Comparison of ENCODE assay signal across 17 mouse cellular contexts in the genomic region with DNA sequence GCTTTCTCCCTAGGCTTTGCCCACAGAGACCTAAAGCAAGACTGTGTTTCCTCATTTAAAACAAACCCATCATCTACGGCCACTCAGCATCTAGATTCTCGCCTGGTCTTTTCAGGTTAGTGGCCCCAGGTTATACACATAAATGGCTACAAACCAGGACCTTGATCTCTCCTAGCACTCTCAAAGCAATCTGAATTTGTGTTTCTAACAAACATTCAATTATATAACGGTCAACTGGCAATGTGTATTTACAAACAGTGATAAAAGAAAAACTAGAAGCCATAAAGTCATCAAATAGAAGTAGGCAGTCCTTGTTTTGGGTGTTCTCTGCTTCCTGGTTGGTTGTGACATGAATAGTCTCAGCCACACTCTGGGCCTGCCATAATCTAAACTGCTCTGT.
"Had no signal": no experiment of that assay in that cellular context is flagged by ENCODE, and none has a peak within 500 bp of the region (broad histone marks: within the 10 kb centered on the region; RNA-seq: fewer than 3 reads in every experiment).

No protein-coding gene starts in this region.

- H3K27ac ChIP-seq: midbrain, embryonic 10.5 days; midbrain, embryonic 13.5 days; neural tube, embryonic 13.5 days; neural tube, embryonic 15.5 days had no signal

- H3K36me3 ChIP-seq: midbrain, embryonic 10.5 days; midbrain, embryonic 13.5 days; neural tube, embryonic 13.5 days; neural tube, embryonic 15.5 days had no signal

- DNase-seq: lung, adult 18-20 months; lung, embryonic 14.5 days; lung, postnatal 10 days; lung, postnatal 4 days; retina, postnatal 1 day; right cerebral cortex, adult 18-20 months; right cerebral cortex, postnatal 25 days; right cerebral cortex, postnatal 4 days; spleen, adult 18-20 months; thymus, adult 18-20 months; thymus, postnatal 14 days; thymus, postnatal 36 days had no signal

- H3K4me2 ChIP-seq: lung, embryonic 14.5 days; midbrain, embryonic 13.5 days; neural tube, embryonic 13.5 days; neural tube, embryonic 15.5 days had no signal

- H3K9me3 ChIP-seq: midbrain, embryonic 10.5 days; midbrain, embryonic 13.5 days; neural tube, embryonic 13.5 days; neural tube, embryonic 15.5 days had no signal

- H3K4me3 ChIP-seq: midbrain, embryonic 10.5 days; midbrain, embryonic 13.5 days; myocyte; neural tube, embryonic 13.5 days; neural tube, embryonic 15.5 days had no signal

- ATAC-seq: midbrain, embryonic 13.5 days had no signal

- H3K9ac ChIP-seq: lung, embryonic 14.5 days; midbrain, embryonic 13.5 days; neural tube, embryonic 13.5 days; neural tube, embryonic 15.5 days had no signal

- H3K27me3 ChIP-seq: midbrain, embryonic 13.5 days; neural tube, embryonic 13.5 days; neural tube, embryonic 15.5 days had no signal
